Mouse (Mus musculus) frontal cortex, postnatal 25 days (tissue): ENCODE data around the gene Nr1d1.

Experiments used
- DNase-seq, 2 experiments: peaks; one replicate each; pipeline ENCODE4 v3.0.0; 2022; ENCODE audit warnings: low spot score in 2 of 2

Nr1d1 gene

DNA sequence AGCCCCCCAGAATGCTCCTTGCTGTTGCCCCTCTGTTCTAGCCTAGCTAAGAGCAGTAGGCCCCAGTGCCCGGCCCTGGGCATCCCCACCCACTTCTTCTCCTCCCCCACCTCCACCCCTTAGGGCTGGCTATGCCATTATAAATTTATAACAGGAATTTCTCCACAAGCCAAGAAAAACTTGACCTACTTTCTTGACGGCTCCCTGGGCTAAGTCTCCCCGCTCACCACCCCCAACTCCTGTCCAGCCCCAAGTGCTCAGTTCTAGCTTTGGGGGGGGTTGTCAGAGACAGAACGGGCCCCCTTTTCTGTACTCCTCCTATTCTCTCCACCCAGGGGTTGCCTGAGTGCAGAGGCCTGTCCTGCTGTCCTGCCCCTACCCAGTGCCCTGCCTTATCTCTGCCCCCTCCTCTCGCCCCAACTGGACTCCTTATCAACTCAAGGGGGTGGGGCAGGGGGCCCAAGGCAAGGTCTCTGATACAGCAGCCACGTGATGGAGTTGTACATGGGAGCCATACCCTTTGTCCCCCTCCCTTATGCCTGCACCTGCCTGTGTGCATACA is 23.8 kb downstream of the Nr1d1 start:
- DNase-seq: no peak

DNA sequence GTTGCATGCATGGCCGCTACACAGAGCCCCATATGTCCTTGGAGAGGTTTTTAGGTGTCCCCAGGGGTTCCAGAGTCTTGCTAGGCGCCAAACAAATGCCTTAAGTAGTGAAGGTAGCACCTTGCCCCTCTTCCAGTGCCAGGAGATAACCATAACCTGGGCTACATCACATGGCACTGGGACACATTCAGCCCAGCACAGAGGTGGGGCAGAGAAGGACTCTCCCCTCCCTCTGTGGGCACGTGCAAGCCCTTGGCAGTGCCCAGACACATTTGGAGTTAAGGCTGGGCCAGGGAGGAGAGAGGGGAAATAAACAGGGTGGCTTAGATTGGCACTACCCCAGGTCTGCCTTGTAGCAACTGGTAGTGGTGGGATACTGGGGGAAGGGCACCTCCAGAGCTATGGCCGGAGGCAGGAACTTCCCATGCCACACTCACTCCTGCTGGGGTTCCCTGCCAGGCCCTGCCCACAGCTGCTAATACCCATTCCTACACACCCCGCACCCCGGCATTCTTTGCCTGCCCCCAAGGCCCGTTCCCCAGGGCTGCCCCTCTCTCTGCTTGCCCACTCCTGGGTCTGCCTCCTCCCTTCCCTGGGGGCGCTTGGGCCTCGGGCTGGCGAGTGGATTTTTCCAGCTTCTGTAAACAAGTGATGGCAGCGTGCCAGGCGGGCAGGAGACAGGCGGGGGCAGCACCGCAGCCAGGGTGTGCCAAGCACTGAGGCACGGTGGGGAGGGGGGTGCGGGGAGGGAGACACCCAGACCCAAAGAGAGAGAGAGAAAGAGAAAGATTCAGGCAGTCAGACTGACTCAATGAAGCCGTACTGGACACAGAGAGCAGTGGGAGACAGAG is 24.6 kb downstream of the Nr1d1 start:
- DNase-seq: peak in 1 of 2 experiments; percentile 72

DNA sequence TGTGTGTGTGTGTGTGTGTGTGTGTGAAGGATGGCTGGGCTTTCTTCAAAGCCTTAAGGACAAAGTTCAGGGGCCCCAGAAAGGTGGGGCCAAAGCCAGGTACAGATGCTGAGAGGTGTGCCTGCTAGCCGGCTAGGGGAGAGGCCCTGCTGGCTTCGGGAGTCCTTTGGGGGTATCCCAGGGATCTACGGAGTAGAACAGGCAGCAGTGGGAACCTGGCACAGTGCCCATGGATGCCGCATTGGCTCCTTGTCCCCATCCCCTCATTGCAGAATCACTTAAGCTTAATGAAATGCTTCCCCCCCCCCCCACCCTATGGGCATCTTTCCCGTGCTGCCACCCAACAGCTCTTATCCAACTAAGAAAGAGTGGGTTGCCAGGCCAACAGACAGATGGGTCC is 25.4 kb downstream of the Nr1d1 start:
- peak in 1 of 2 experiments; percentile 39 for DNase-seq

DNA sequence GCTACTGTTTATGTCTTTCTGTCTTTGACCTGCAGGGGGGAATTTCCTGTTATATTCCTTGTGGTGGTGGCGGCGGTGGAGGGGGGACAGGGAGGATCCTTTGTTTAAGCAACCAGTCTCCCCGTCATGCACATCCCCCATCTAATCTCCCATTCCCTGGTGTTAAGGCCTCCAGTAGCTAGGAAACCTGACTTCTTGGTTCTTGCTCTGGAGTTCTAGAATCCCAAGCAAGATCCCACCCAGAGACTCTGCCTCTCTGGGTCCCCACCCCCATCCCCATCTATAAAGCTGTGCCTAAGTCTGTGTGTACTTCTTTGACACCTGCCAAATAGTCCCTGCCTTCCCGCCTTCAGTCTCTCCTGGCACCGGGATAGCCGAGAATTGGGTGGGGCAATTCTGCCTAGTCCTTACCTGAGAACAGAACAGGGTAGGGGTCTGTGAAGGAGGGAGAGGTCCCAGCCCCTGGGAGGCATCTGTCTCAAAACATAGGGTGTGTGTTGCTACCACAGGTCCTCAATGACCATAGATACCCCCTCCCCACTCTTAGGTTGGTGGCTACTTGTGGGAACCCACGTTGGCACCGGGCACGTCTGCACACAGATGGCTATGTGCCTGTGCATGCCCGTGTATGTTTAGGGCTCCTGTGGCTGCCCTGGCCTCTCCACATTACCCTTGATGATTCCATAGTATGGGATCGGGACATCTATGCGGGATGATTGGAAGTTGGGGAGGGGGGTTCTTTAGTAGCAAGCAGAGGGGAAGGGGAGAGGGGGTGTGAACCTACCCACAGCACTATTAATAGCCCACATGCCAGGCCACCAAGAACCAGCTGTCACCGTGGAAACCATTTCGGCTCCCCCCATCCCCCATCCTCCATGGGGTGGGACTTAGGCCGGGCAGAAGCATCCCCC is 26.4 kb downstream of the Nr1d1 start:
- DNase-seq: no peak

DNA sequence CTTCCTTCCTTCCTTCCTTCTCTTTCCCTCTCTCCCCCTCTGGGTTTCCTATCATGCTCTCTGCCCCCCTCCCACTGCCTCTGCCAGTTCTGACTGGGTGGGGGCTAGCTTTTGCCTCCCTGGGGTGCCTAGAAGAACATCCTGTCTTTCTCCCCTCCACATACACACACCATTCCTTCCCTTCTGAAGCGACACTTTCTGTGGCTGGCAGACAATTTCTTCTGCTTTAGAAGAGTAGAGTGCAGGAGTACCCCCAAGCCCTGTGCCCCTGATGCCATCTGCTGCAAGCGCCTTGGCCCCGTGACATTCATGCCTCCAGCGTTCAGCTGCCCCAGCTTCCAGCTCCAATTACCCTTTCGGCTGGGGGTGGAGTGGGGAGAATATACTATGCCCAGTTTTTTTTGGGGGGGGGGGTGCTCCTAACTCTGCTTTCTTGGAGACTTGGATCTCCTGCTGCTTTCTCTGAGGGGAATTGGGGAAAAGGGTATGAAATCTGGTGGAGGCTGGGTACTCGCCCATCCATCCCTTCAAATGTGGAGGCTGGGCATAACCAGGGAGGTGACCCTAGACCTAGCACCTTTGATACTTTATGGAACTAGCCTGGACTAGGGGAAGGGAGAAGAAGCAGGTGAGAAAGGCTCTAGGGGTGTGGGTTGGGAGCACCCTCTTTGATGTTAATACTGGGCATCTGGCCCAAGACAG is 27.2 kb downstream of the Nr1d1 start:
- DNase-seq: no peak

DNA sequence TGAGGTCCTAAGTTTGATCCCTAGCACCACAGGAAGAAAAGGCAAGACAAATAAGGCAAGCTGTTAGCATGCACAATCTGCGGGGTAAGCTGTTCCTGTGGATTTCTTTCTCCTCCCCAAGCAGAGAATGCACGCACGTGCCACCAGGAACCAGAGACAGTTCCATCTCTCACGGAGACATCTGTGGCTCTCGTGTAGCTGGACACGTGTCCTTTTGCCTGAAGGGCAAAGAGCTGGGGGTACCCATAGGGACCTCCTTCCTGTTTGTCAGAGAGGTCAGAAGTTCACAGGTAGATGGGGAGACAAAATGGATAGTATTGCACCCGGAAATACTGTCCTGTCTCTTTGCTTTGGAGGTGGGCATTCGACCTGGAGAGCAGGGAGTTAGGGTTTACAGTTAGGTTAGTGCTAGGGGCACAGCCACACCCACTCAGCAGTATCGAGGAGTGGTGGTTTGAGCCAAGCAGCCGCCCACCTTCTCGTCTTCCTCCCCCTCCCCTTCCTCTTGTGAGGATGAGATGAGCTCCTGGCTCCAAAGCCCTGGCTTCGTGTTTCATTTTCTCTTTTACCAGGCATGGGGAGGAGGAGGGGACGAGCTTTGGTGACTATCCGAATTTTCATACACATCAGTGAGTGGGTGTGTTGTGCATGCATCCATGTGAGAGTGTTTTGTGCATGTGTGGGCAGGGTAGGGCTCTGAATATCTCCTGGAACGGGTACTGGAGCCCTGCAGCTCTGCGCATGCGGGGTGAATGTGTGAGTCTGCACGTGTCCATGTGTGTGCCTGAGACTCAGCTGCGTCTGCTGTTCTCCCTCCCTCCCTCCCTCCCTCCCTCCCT is 28.1 kb downstream of the Nr1d1 start:
- DNase-seq: peak in 1 of 2 experiments; percentile 84

DNA sequence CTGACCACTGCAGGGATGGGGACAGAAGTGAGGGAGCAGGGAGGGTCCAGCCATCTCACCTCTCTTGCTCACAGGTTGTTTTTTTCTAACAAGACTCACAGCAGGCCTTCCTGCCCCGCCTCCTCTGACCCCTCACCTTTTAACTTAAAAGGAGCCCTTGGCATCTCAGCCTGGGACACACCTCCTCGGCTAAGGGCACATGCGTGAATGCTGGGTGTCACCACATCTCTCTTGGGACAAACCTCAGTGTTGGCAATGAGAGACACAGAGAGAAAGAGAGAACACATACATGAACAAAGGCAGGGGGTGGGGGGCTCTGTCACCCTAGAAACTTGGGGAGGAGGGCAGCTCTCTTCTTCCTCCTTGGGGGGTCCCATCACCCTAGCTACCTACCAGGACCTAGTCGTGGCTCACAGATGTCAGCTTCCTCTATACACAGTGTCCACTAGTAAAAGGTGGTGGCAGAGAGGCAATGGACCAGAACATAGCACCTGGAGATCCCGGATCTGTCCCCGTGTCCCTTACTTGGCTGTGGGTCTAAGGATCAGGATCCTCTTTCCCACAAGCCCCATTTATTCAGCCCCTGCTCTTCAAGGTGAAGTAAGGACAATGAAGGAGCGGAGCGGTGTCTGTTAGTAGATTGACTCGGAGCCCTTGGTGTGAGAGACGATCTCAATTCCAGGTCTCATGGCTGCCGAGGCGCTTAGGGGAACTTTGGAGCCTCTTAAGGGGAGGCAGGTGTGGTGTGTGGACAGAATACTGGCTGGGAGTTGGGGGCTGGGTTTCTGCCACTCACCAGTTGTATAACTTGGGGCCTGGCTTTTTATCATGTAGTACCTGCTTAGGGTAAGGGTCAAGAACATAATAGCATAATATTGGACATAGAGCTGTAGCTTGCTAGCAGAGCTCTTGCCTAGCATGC is 28.9 kb downstream of the Nr1d1 start:
- DNase-seq: no peak

DNA sequence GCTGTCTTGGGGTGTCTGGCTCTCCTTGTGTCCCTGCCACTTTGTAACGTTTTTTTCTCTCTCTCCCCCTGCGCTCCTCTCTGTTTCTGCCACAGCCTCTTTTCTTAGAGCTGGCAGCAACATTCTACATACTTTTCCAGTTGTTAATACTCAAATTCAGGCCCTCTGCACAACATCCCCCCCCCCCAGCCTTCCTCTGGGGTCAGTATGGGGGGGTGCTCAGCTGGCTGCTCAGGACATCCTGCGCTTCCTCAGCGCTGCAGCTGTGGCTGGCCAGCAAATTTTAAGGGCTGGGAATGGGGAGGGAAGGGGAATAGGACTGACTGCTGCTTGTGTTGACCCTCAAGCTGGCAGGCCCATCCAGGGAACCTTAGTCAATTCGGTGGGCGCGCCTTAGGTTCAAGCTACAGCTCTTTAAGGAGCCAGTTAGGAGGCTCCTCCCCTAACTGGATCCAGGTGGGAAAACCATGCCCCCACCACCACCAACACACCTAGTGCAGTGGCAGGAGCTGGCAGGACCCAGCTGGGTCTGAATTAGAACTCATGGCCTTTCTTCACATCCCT is 30.6 kb downstream of the Nr1d1 start:
- DNase-seq: no peak

DNA sequence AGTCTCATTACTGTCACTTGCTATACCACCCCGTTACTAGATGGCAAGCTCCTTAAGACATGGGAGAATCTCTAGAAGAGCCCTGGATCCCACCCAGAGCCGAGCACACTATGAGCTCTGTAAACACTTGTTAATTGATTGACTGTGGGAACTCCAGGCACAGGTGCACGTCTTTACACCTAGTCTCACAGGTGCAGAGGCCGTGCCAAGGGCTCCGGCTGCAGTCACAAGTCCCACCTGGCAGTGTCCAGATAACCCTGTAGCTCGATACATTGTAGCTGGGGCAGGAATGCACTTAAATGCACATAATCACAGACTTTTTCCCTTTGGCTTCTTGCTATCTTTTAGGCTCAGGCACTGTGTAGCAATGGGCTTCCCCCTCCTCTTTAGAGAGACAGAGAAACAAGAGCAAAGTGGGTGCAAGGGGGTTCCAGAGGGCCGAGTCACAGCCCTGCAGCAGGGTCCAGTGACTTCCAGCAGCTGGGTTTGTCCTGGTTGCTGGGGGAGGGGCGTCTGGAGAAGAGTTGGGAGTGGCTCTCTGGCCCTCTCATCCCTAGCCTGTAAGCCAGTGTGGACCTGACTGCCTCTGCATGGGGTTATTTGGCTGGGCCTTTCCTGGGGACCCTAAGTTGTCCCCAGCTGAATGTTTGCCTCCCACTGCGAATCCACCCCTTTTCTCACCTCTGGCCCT is 31.3 kb downstream of the Nr1d1 start:
- DNase-seq: no peak

DNA sequence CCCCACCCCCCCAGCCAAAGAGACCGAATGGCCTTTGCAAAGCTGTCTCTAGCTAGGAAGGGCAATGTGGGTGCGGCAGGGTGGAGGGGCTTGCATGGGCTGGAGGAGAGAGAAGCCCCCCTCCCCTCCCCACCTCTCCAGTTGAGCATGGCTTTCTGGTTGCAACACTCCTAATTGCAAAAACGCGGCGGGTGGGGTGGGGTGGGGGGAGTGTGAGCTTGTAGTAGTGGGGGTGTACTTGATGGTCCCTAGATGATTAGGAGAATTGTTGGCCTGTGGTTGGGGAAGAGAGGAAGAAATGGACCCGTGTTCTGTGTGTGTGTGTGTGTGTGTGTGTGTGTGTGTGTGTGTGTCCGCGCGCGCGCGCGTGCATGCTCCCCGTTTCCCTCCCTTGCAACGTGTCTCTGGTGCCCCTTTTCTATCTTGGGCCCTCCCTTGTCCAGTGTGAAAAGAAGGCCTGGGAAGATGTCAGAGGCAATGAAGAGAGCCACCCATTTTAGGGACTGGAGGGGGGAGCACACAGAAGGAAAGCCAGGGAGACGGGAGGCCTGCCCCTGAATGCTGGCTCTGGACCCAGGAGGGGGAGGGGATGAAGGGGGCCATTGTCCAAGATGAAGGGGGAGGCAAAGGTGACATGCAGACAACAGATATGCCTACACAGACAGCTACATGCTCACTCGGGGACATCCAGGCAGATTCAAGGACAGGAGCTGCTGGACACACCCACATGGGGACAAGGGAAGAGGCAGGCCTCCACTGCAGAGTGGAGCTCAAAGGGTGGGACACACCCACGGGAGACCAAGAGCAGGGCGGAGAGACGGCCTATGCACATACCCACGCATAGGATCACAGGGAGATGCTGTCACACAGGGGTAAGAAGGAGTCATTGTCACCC is 32.5 kb downstream of the Nr1d1 start:
- DNase-seq: no peak

DNA sequence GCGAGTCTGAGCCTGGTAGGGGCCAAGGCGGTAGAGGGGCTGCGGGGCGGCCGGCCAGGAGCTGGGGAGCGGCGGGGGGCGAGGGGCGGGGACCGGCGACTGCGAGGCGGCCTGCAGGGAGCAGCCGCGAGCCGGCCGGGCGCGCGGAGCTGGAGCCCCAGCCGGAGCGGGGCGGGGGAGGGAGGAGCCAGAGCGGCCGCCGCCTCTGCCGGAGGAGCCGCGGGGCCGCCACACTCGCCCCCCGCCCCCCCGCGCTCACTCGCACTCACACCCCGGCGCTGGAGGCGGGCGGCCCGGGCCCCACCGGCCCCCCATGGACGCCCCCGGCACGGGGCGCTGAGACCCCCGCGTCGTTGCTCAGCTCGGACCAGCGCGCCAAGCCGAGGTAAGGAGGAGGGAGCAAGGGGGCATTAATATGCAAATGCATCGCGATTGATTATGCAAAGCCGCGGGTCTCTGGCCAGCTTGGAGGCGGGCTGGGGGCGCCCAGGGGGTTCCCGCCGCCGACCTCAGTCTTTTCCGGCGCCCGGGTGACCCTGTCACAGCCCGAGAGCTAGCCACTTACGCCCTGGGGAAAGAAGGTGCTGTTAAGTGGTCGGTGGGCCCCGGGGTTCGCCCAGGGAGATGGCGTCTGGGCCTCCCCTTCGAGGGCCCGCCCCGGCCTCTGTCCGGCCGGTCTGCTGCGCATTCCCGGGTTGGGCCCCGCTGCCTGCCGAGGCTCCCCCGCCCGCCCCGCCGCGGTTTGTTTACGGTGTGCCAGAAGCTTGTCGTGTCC is 33.3 kb downstream of the Nr1d1 start:
- DNase-seq: peak in 1 of 2 experiments; percentile 61

DNA sequence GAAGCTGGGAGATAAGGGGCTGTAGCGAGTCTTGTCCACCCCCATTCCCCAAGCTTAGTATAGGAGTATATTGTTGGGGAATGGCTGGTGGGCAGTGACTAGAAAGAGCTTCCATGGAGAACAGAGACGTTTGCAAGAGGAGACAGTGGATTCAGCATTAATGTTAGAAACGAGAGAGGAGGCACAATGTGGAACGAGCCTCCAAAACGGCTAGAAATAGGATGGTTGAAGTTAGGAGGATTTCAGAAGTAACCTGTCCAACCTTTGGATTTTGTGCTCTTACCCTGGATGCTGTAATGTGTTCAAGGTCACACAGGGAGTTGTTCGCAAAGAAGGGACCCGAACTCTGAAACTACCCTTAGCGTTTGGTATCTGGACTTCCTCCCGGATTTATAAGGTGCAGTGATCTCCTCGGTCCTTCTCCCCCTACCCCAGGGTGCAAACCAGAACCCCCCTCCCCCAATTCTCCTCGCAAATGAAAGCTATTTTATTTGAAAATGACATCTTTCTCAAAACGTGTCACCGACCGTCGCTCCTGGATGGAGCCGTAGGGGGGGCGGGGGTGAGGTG is 34.0 kb downstream of the Nr1d1 start:
- DNase-seq: no peak

DNA sequence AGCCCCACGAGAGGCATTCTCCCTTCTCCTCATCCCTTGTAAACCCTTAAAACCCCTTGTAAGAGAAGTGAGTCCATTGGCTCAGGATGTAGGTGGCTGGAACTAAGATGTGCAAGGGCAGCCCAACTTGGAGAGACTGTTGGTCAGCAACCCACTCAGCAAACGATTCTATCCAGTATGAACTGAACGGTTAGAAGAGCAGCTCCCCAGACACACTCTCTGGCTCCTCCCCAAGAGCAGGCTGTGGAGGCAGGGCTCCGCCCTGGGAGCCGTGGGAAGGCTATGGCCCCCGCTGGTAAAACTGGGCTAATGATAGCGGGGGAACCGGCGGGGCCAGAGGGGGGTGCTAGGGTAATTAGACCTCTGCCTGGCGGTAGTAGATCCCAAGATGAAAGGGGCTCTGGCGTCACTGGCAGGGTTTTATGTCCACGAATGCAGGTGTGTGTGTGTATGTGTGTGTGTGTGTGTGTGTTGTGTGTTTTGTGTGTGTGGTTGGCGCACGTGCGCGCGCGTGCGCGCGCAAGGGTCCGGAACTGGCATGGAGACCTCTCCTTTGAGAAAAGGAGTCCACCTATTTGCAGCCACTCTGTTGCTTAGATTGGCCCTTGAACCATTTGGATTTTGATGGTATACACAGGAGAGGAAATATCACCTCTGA is 34.6 kb downstream of the Nr1d1 start, which contains the start of gene Thra:
Gene Thra, plus strand, starts transcription at position 246 of the 658 bp plus-strand sequence.
- DNase-seq: peak in 1 of 2 experiments; percentile 63

DNA sequence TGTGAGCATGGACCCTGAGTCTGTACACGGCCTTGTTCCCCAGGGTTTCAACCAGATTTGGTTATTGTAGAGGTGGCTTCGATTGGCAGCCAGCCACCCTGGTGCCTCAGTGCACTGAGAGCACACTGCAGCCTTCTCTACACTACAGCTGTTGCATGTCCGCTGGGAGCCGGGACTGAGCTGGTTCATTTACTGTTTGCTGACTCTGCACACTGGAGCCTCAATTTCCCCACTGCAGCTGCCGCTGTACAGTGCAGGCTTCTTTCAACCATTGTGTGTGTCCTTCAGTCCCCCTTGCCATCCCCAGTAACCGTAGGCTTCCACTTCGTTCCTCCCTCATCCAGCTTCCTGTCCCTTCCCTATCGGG is 35.1 kb downstream of the Nr1d1 start:
- DNase-seq: peak in 1 of 2 experiments; percentile 46

DNA sequence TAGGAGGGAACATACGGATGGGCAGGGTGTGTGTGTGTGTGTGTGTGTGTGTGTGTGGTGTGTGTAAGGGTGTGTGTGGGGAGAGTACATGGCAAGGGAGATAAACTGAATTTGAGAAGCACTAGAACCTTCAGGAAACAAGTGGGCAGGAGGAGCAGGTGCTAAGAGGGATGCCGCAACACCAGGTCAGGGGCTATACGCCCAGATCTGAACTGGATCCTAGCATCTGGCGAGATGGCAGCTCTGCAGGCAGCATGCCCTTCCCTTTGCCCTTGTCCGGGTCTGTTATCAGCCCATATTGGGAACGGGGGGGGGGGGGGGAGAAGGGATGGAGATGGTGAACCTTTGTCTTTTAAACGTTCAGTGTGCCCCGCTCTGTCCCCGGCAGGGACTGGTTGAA is 36.2 kb downstream of the Nr1d1 start:
- no peak for DNase-seq

DNA sequence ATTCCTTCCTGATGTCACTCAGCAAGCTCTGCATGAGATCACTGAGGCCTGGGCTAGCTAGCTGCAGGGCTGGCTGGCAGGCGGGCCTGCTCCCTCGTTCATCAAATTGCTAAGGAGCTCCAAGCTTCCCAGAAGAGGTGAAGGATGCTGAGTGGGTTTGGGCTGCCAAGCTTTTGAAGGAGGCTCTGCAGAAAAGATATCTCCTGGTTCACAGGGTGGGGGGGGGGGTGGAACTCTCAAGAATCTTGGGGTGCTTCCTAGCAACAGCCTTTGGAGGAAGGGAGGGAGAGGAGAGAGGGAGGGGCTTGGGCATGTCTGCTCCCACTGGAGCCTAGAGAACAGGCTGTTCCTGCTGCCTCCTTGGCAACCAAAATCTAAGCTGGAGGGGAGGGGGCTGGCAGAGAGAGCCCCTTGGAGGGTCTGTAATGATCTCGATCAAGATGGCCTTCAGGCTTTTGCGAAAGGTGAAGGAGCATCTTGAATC is 36.7 kb downstream of the Nr1d1 start:
- DNase-seq: peak in 1 of 2 experiments; percentile 46
